Mouse (Mus musculus): Measurements from ENCODE around the gene Lrrc72. TPM values are rescaled to one million over a fixed set of nuclear protein-coding genes. Genes with fewer than 3 reads are reported as not detected.

Gene Lrrc72
- polyA plus RNA-seq (2015; fragmentation: Nextera tagmentation; extraction: Ambion mirVana) = not detected in 2 replicates

GRCm38 (mm10) chr12:36253298-36253697 lies at the start of gene Lrrc72:
Gene Lrrc72, minus strand, starts transcription at chr12:36253398.

Other genes starting within 250 kb of the Lrrc72 start
- 153 and 163 TPM in 2 replicates for gene Tspan13, start 210.9 kb downstream of the Lrrc72 start, polyA plus RNA-seq (2015; fragmentation: Nextera tagmentation; extraction: Ambion mirVana)
- 16.6 and 17.3 TPM in 2 replicates for gene Ankmy2, start 96.3 kb downstream of the Lrrc72 start, polyA plus RNA-seq (2015; fragmentation: Nextera tagmentation; extraction: Ambion mirVana)
- 130 TPM in 2 replicates for gene Bzw2, start 95.3 kb downstream of the Lrrc72 start, polyA plus RNA-seq (2015; fragmentation: Nextera tagmentation; extraction: Ambion mirVana)
- 14.2 and 18.3 TPM in 2 replicates for gene Sostdc1, start 60.7 kb upstream of the Lrrc72 start, polyA plus RNA-seq (2015; fragmentation: Nextera tagmentation; extraction: Ambion mirVana)
- 7.5 and 7.7 TPM in 2 replicates for gene Ispd, start 128.1 kb upstream of the Lrrc72 start, polyA plus RNA-seq (2015; fragmentation: Nextera tagmentation; extraction: Ambion mirVana)
- gene D630036H23Rik, start 128.8 kb upstream of the Lrrc72 start, polyA plus RNA-seq (2015; fragmentation: Nextera tagmentation; extraction: Ambion mirVana) = 2.3 and 3.1 TPM in 2 replicates

Measured in skeletal muscle tissue, postnatal 0 days (tissue).